Mouse (Mus musculus) lung, postnatal 10 days (tissue): ENCODE data around the gene Cdan1.
"Not testable (repeated sequence)": the region's sequence is repeated elsewhere in the genome, so short reads cannot be mapped to it uniquely, and the experiment has no call there.

Source experiments
- DNase-seq: peaks from one replicate; pipeline ENCODE4 v3.0.0; 2021

Cdan1 gene

GRCm38 (mm10) chr2:120731877-120732530, 117.9 kb downstream of the Cdan1 start:
- no peak for DNase-seq

GRCm38 (mm10) chr2:120731167-120731862, 118.6 kb downstream of the Cdan1 start:
- DNase-seq, result peak; percentile 97

- DNase-seq, result no peak
These were observed 119.2 kb downstream of the Cdan1 start for GRCm38 (mm10) chr2:120730639-120731166.

GRCm38 (mm10) chr2:120729775-120730585, 119.9 kb downstream of the Cdan1 start:
- no peak for DNase-seq

- DNase-seq, result no peak
These were observed 125.8 kb downstream of the Cdan1 start for GRCm38 (mm10) chr2:120724176-120724575.

- peak; percentile 19 for DNase-seq
These were observed 126.3 kb downstream of the Cdan1 start for GRCm38 (mm10) chr2:120723621-120724020.

GRCm38 (mm10) chr2:120722491-120722890, 127.4 kb downstream of the Cdan1 start:
- DNase-seq, result no peak

GRCm38 (mm10) chr2:120721911-120722310, 128.0 kb downstream of the Cdan1 start:
- no peak for DNase-seq

- no peak for DNase-seq
These were observed 129.1 kb downstream of the Cdan1 start for GRCm38 (mm10) chr2:120720821-120721220.

GRCm38 (mm10) chr2:120718496-120718895, 131.4 kb downstream of the Cdan1 start:
- no peak for DNase-seq

- DNase-seq, result no peak
These were observed 136.5 kb downstream of the Cdan1 start for GRCm38 (mm10) chr2:120713441-120713840.

GRCm38 (mm10) chr2:120710948-120711347, 139.0 kb downstream of the Cdan1 start:
- DNase-seq, result no peak

- no peak for DNase-seq
These were observed 139.8 kb downstream of the Cdan1 start for GRCm38 (mm10) chr2:120710154-120710553.

GRCm38 (mm10) chr2:120707041-120707440, 142.9 kb downstream of the Cdan1 start:
- DNase-seq, result no peak

- DNase-seq, result no peak
These were observed 147.3 kb downstream of the Cdan1 start for GRCm38 (mm10) chr2:120702675-120703074.

- no peak for DNase-seq
These were observed 149.5 kb downstream of the Cdan1 start for GRCm38 (mm10) chr2:120700379-120700885.

GRCm38 (mm10) chr2:120697767-120698166, 152.2 kb downstream of the Cdan1 start:
- no peak for DNase-seq

- DNase-seq, result not testable (repeated sequence)
These were observed 168.8 kb downstream of the Cdan1 start for GRCm38 (mm10) chr2:120681151-120681550.

GRCm38 (mm10) chr2:120670253-120670652, 179.7 kb downstream of the Cdan1 start:
- DNase-seq, result peak; percentile 18

- DNase-seq, result no peak
These were observed 182.5 kb downstream of the Cdan1 start for GRCm38 (mm10) chr2:120667446-120667845.
